Mouse (Mus musculus) MN1 (cell line): Measurements from ENCODE around the gene Enho.
"Not testable (repeated sequence)": the region's sequence is repeated elsewhere in the genome, so short reads cannot be mapped to it uniquely, and the experiment has no call there.

Source experiments
- DNase-seq: peaks from one replicate; pipeline ENCODE4 v3.0.0-alpha.2; 2016; ENCODE audit warnings: low spot score

Gene Enho

GRCm38 (mm10) chr4:41639913-41640507, at the start of gene Enho:
Gene Enho, minus strand, starts transcription at chr4:41640324.
- DNase-seq, result peak; percentile 93

GRCm38 (mm10) chr4:41688562-41688961, 48.4 kb upstream of the Enho start:
- not testable (repeated sequence) for DNase-seq

GRCm38 (mm10) chr4:41685882-41686492, 45.9 kb upstream of the Enho start:
- DNase-seq, result not testable (repeated sequence)

GRCm38 (mm10) chr4:41684931-41685453, 44.9 kb upstream of the Enho start:
- DNase-seq, result not testable (repeated sequence)

- DNase-seq, result not testable (repeated sequence)
These were observed 44.2 kb upstream of the Enho start for GRCm38 (mm10) chr4:41684131-41684930.

GRCm38 (mm10) chr4:41683303-41683702, 43.2 kb upstream of the Enho start:
- not testable (repeated sequence) for DNase-seq

- no peak for DNase-seq
These were observed 42.7 kb upstream of the Enho start for GRCm38 (mm10) chr4:41682789-41683188.

GRCm38 (mm10) chr4:41681947-41682346, 41.8 kb upstream of the Enho start:
- DNase-seq, result no peak

GRCm38 (mm10) chr4:41681176-41681575, 41.1 kb upstream of the Enho start:
- no peak for DNase-seq

GRCm38 (mm10) chr4:41679291-41679690, 39.2 kb upstream of the Enho start:
- DNase-seq, result no peak

- DNase-seq, result no peak
These were observed 38.7 kb upstream of the Enho start for GRCm38 (mm10) chr4:41678863-41679262.

- peak; percentile 78 for DNase-seq
These were observed 37.0 kb upstream of the Enho start for GRCm38 (mm10) chr4:41677006-41677629.

- DNase-seq, result peak; percentile 68
These were observed 36.3 kb upstream of the Enho start for GRCm38 (mm10) chr4:41676248-41677005.

- DNase-seq, result peak; percentile 49
These were observed 33.1 kb upstream of the Enho start for GRCm38 (mm10) chr4:41673186-41673585.

- peak; percentile 32 for DNase-seq
These were observed 32.4 kb upstream of the Enho start for GRCm38 (mm10) chr4:41672522-41672963.

GRCm38 (mm10) chr4:41671963-41672480, 31.9 kb upstream of the Enho start:
- no peak for DNase-seq

GRCm38 (mm10) chr4:41671500-41671899, 31.4 kb upstream of the Enho start:
- DNase-seq, result no peak

- no peak for DNase-seq
These were observed 30.7 kb upstream of the Enho start for GRCm38 (mm10) chr4:41670836-41671235.

- peak; percentile 52 for DNase-seq
These were observed 26.5 kb upstream of the Enho start for GRCm38 (mm10) chr4:41666646-41667045.

GRCm38 (mm10) chr4:41665009-41665675, 25.0 kb upstream of the Enho start:
- DNase-seq, result no peak

- DNase-seq, result no peak
These were observed 24.4 kb upstream of the Enho start for GRCm38 (mm10) chr4:41664533-41664932.
